Mouse (Mus musculus) gastrocnemius, adult 2 months (tissue): ENCODE data around the gene Tmem270. TPM values are rescaled to one million over a fixed set of nuclear protein-coding genes. Genes with fewer than 3 reads are reported as not detected.

Experiments used
- DNase-seq: peaks from one replicate; pipeline ENCODE4 v3.0.0; 2022
- H3K27ac ChIP-seq: fragments of 200-600 bp; 2 replicates; pipeline ENCODE4 v1.8.1; 2022; ENCODE audit warnings: mild to moderate bottlenecking
- H3K4me3 ChIP-seq: fragments of 200-600 bp; 2 replicates; pipeline ENCODE4 v1.8.1; 2022; ENCODE audit warnings: mild to moderate bottlenecking, moderate library complexity
- CTCF ChIP-seq: fragments of 200-600 bp; IDR thresholded peaks from 2 replicates; pipeline ENCODE4 v1.8.1; 2022; ENCODE audit warnings: antibody characterized with exemption, mild to moderate bottlenecking, moderate library complexity
- intact Hi-C: fragments of 180-260 bp; cut with DNase I; formaldehyde crosslinking; loops from one replicate; pipeline ENCODE4 v1.15.1; 2025
- total RNA-seq, 2 experiments: library from RNA; stranded (reverse); gene quantifications; 2 replicates each; pipeline ENCODE4 v1.2.3; 2021

Gene Tmem270
- total RNA-seq, 2 experiments from 2014 or later = not detected

- Histone ChIP-seq H3K4me3 (no peak overlapping the region), H3K27ac (peak overlapping the region; percentile 75)
- peak; percentile 40 for DNase-seq
- intact Hi-C loops = loop anchor here (10.0 kb wide), 1 partner anchor 73 kb away; no protein-coding TSS in a partner anchor
- no peak for TF ChIP-seq CTCF
Observed at GRCm38 (mm10) chr5:134867320-134868144, 39.0 kb downstream of the Tmem270 start.

GRCm38 (mm10) chr5:134865158-134865557 is 41.4 kb downstream of the Tmem270 start:
- intact Hi-C loops = loop anchor here (10.0 kb wide), 1 partner anchor 70 kb away; no protein-coding TSS in a partner anchor
- DNase-seq = peak; percentile 69
- H3K27ac ChIP-seq = peak overlapping the region; percentile 75
- peak; percentile 27; the same call in 1 of the 2 replicates for TF ChIP-seq CTCF
- H3K4me3 ChIP-seq = no peak overlapping the region

GRCm38 (mm10) chr5:134861902-134862497 is 44.5 kb downstream of the Tmem270 start:
- no peak overlapping the region for H3K4me3 ChIP-seq
- no peak overlapping the region for H3K27ac ChIP-seq
- peak; percentile 57 for DNase-seq
- no peak for TF ChIP-seq CTCF
- intact Hi-C loops = loop anchor here (10.0 kb wide), 1 partner anchor 67 kb away; no protein-coding TSS in a partner anchor

GRCm38 (mm10) chr5:134859193-134859592 is 47.3 kb downstream of the Tmem270 start:
- no peak for DNase-seq
- intact Hi-C loops = no loop called here
- Histone ChIP-seq H3K4me3 (no peak overlapping the region), H3K27ac (no peak overlapping the region)
- TF ChIP-seq CTCF = no peak

GRCm38 (mm10) chr5:134858378-134858777 is 48.2 kb downstream of the Tmem270 start:
- no peak for TF ChIP-seq CTCF
- no peak for DNase-seq
- Histone ChIP-seq H3K27ac (no peak overlapping the region), H3K4me3 (no peak overlapping the region)
- intact Hi-C loops = no loop called here

GRCm38 (mm10) chr5:134852873-134853272 is 53.7 kb downstream of the Tmem270 start:
- DNase-seq = no peak
- H3K27ac ChIP-seq = no peak overlapping the region
- no peak overlapping the region for H3K4me3 ChIP-seq
- TF ChIP-seq CTCF = no peak
- intact Hi-C loops = no loop called here

Other genes starting within 250 kb of the Tmem270 start
- 1 to 10 TPM; 1.5 to 2.2 TPM for gene Limk1, start 218.1 kb downstream of the Tmem270 start, total RNA-seq
- gene Eln, start 159.4 kb downstream of the Tmem270 start, total RNA-seq = 10 to 100 TPM; 17.6 to 31.6 TPM
- not detected for gene Cldn13, start 8.8 kb upstream of the Tmem270 start, total RNA-seq
- gene Mettl27, start 25.6 kb upstream of the Tmem270 start, total RNA-seq = 1 to 10 TPM; 4.2 to 4.6 TPM
- gene Cldn4, start 40.2 kb upstream of the Tmem270 start, total RNA-seq = not detected
- not detected for gene Cldn3, start 79.5 kb upstream of the Tmem270 start, total RNA-seq
- 10 to 100 TPM; 45.5 to 56.8 TPM for gene Abhd11, start 102.4 kb upstream of the Tmem270 start, total RNA-seq
- gene Stx1a, start 116.7 kb upstream of the Tmem270 start, total RNA-seq = 1 to 10 TPM in 1 of 2 experiments, under 1 TPM in 1; 0.64 to 1.3 TPM
- 10 to 100 TPM; 25.0 to 30.2 TPM for gene Dnajc30, start 157.5 kb upstream of the Tmem270 start, total RNA-seq
- gene Bud23, start 158.2 kb upstream of the Tmem270 start, total RNA-seq = 10 to 100 TPM; 25.8 to 26.2 TPM
- under 1 TPM; 0.33 TPM for gene Vps37d, start 171.5 kb upstream of the Tmem270 start, total RNA-seq
- gene Mlxipl, start 183.2 kb upstream of the Tmem270 start, total RNA-seq = 100 to 1,000 TPM in 1 of 2 experiments, 10 to 100 TPM in 1; 64.8 to 100 TPM
- 1 to 10 TPM; 8.8 to 9.1 TPM for gene Tbl2, start 242.9 kb upstream of the Tmem270 start, total RNA-seq